Mouse (Mus musculus) limb, embryonic 13.5 days (tissue): ENCODE measurements around the gene Serpina16. TPM values are rescaled to one million over a fixed set of nuclear protein-coding genes. Genes with fewer than 3 reads are reported as not detected.

ENCODE experiments used
- ATAC-seq: fragments of 200-750 bp; cut with Nextera tagmentation; 2 replicates; pipeline ENCODE4 v1.8.0; 2017; ENCODE audit warnings: low read depth, moderate number of reproducible peaks, moderate TSS enrichment; ENCODE audit not compliant: low FRiP score
- H3K27ac ChIP-seq: fragments of 300-500 bp; sonication (generic); 2 replicates; pipeline ENCODE4 v1.5.1; 2015; ENCODE audit warnings: inconsistent platforms, mild to moderate bottlenecking, moderate library complexity
- H3K27me3 ChIP-seq: fragments of 300-500 bp; sonication (generic); 2 replicates; pipeline ENCODE4 v1.6.1; 2015; ENCODE audit warnings: mild to moderate bottlenecking, inconsistent platforms
- H3K36me3 ChIP-seq: fragments of 300-500 bp; sonication (generic); 2 replicates; pipeline ENCODE4 v1.6.1; 2015; ENCODE audit warnings: inconsistent platforms, mild to moderate bottlenecking, moderate library complexity
- H3K4me1 ChIP-seq: fragments of 300-500 bp; sonication (generic); 2 replicates; pipeline ENCODE4 v1.6.1; 2015; ENCODE audit warnings: inconsistent platforms
- H3K4me2 ChIP-seq: fragments of 300-500 bp; sonication (generic); replicated peaks from 2 replicates; pipeline ENCODE4 v1.6.1; 2015; ENCODE audit warnings: inconsistent platforms, mild to moderate bottlenecking, moderate library complexity
- H3K4me3 ChIP-seq: fragments of 300-500 bp; sonication (generic); 2 replicates; pipeline ENCODE4 v1.5.1; 2015; ENCODE audit warnings: moderate library complexity, mild to moderate bottlenecking, inconsistent platforms
- H3K9ac ChIP-seq: fragments of 300-500 bp; sonication (generic); 2 replicates; pipeline ENCODE4 v1.6.1; 2015; ENCODE audit warnings: mild to moderate bottlenecking, inconsistent platforms
- H3K9me3 ChIP-seq: fragments of 300-500 bp; sonication (generic); 2 replicates; pipeline ENCODE4 v1.6.1; 2016; ENCODE audit warnings: inconsistent platforms
- WGBS: fragments of 180-500 bp; shearing (Covaris S2); methylation state at CpG from one replicate; pipeline ENCODE4 v1.1.7; 2015; 5-methylcytosine and 5-hydroxymethylcytosine counted together
- polyA plus RNA-seq: library from polyadenylated mRNA; unstranded; fragments of >200 nt; fragmentation: Nextera tagmentation; extraction: Ambion mirVana; gene quantifications from 2 replicates; pipeline ENCODE4 v1.2.1, GENCODE M21; 2015

The Serpina16 gene
- polyA plus RNA-seq, 1 experiment from 2014 or later, result not detected

DNA sequence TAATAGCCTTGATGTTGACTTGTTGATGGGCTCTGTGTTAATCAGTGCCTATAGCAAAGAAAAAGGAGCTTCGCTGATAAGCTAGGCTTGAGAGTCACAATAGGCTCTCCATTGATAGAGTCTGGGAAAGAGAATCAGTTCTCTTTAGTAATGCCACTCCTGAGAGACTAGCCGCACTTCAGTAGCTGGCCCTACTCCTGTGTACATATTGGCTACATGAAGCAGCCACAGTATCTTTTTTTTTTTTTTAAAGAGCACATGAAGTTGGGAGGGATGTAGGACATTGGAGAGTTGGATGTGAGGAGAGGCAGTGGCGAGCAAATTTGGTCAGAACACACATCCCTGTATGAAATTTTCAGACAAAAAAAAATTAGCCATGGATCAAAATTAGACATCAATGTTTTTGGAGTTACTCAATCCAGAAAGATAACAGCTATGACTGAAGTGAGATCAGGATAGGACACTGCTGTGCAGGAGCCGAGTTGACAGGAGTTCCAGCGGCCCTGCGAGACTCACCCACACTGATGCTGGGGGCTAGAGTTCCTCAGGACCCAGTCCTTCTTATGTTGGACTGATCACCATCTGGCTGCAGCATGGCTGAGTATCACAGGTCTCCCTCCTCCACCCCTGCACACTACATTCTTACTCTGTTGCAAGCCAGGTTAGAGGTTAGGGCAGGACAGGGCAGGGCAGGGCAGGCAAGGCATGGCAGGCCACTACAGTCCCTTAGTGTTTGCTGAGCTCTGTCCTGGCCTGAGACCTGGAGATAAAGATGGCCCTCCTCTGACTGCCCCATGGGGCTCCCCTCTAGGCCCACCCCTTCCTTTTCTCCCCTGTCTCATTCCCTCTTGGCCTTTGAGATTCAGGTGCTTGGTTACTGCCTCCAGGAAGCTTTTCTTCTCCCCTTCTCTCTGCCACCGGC, 20.6 kb downstream of the Serpina16 start:
- no peak overlapping the region for H3K4me2 ChIP-seq
- H3K9me3 ChIP-seq, result peaks cover 5% of the 10 kb centered on the region; the same call in 1 of the 2 replicates
- H3K4me1 ChIP-seq, result no peaks in the 10 kb centered on the region
- WGBS, result 80% methylated on average over 7 of the region's 7 CpGs
- no peaks in the 10 kb centered on the region for H3K27me3 ChIP-seq
- no peak overlapping the region for H3K4me3 ChIP-seq
- no peak for ATAC-seq
- no peak overlapping the region for H3K27ac ChIP-seq
- no peak overlapping the region for H3K9ac ChIP-seq
- no peaks in the 10 kb centered on the region for H3K36me3 ChIP-seq

DNA sequence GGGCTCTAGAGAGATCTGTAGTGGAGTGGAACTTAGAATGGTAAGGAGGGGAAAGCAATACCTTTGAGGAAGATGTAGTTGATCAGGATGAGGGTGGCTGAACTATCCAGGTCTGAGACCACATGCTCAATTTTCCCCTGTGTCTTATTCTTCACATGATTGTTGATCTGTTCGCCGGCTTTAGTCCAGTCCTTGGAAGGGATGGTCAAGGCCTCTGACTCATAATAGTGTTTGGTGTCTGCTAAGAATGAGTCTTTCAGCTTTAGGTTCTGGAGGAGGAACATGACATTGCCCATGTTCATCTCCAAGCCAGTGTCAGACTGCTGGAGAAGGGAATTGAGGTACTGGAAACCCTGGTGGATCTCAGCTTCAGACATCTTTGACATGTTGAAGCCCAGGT, 22.1 kb downstream of the Serpina16 start:
- Histone ChIP-seq H3K27ac (no peak overlapping the region), H3K4me3 (no peak overlapping the region), H3K4me2 (no peak overlapping the region), H3K27me3 (no peaks in the 10 kb centered on the region), H3K9ac (no peak overlapping the region), H3K4me1 (no peaks in the 10 kb centered on the region), H3K36me3 (no peaks in the 10 kb centered on the region), H3K9me3 (peaks cover 8% of the 10 kb centered on the region; the same call in 1 of the 2 replicates)
- no peak for ATAC-seq
- 87% methylated on average over 2 of the region's 2 CpGs for WGBS

DNA sequence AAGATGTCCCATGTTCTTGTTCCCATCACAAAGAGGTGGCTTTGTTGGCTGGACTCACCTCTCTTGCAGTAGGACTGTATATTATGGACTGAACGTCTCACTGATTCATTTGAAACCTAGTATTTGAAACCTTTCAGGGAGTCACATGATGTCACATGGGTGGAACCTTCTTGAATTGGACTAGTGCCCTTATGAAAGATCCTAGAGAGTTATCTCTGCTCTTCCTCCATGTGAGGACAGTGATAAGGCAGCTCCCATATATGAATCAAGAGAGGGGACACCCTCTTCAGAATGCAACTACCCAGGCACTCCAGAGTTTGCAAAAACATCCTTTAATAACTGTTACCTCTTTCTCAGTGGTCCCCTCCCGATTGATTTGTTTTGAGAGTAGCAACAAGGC, 29.6 kb downstream of the Serpina16 start:
- no peak overlapping the region for H3K4me2 ChIP-seq
- no peaks in the 10 kb centered on the region for H3K4me1 ChIP-seq
- peaks cover 8% of the 10 kb centered on the region; the same call in 1 of the 2 replicates for H3K9me3 ChIP-seq
- no peak overlapping the region for H3K4me3 ChIP-seq
- no peak overlapping the region for H3K9ac ChIP-seq
- H3K36me3 ChIP-seq, result no peaks in the 10 kb centered on the region
- ATAC-seq, result no peak
- no peaks in the 10 kb centered on the region for H3K27me3 ChIP-seq
- no peak overlapping the region for H3K27ac ChIP-seq
- WGBS, result 76% methylated on average over 2 of the region's 2 CpGs

DNA sequence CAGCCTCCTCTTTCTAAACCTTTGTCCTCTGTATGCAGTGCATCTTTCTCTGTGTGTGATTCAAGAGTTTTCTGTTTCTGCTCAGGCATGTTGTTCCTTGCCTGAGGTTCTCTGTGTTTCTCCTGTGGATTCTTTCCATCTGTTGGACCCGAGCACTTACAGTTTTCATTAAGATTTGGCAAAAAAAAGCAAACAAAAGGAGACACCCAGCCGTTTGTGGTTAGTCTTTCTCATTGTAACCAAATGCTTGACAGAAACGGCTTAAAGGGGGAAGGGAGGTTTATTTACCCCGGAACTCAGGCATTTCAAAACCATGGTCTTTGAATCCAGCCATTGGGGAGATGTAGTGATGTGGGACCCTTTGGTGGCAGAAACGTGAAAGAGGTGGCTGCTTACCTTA, 31.3 kb downstream of the Serpina16 start:
- Histone ChIP-seq H3K36me3 (no peaks in the 10 kb centered on the region), H3K27me3 (no peaks in the 10 kb centered on the region), H3K4me2 (no peak overlapping the region), H3K9me3 (no peaks in the 10 kb centered on the region), H3K4me1 (no peaks in the 10 kb centered on the region), H3K9ac (no peak overlapping the region), H3K27ac (no peak overlapping the region), H3K4me3 (no peak overlapping the region)
- ATAC-seq, result no peak
- WGBS, result 40% methylated on average over 5 of the region's 5 CpGs

DNA sequence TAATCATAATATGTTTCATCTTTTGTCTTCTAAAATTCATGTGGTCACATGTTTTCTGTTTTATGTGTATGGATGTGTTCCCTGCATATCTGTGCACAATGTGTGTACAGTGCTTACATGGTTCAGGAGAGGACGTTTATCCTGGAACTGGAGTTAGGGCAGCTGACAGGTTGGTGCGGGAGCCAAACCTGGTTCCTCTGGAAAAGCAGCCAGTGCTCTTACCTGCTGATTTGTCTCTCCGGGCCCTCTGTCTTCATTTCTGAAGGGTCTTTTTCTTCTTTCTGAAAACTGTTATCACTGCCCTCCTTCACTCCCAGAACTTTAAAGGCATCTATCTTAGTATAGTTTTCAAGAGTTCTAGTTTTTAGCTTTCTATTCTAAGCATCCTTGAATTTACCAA, 32.1 kb downstream of the Serpina16 start:
- Histone ChIP-seq H3K9me3 (no peaks in the 10 kb centered on the region), H3K4me3 (no peak overlapping the region), H3K4me1 (no peaks in the 10 kb centered on the region), H3K9ac (no peak overlapping the region), H3K27me3 (no peaks in the 10 kb centered on the region), H3K27ac (no peak overlapping the region), H3K4me2 (no peak overlapping the region), H3K36me3 (no peaks in the 10 kb centered on the region)
- no peak for ATAC-seq
- WGBS, result 81% methylated on average over 3 of the region's 3 CpGs

DNA sequence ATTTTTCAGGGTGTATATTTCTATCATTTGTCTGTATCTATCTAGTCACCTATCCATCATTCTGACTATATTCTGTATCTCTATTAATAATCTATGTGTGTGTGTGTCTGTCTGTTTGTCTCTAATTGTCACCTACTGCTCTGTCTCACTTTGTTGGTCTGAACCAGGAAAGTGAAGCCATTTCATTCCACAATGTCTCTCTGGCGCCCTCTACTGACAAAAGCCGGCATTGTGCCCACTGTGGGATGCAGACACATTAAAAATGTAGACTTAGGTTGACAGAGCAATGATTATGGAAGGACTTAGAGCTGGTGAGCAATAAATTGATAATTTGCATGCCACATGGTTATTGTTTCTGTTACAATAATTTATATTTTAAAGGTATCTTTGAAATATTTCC, 32.6 kb downstream of the Serpina16 start:
- Histone ChIP-seq H3K9me3 (no peaks in the 10 kb centered on the region), H3K4me2 (no peak overlapping the region)
- 1% methylated on average over 2 of the region's 2 CpGs for WGBS

DNA sequence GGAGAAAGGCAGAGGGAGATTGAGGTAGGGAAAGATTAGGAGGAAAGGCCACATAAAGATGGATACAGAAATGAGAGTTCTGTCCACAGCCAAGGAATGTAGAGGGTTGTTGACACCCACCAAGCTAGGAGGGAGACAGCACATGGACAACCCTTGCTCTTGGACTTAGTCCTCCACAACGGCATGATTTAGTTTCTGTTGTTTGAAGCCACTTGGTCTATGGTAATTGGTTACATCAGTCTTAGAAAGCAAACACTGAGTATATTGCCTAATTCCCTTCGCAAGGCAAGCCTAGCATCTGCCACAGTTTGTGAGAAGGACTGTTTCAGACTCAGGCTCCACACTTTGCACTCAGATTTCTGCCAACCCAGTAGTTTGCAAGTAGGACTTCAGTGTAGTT, 40.1 kb downstream of the Serpina16 start:
- Histone ChIP-seq H3K27ac (no peak overlapping the region), H3K9ac (no peak overlapping the region), H3K4me1 (no peaks in the 10 kb centered on the region), H3K9me3 (no peaks in the 10 kb centered on the region), H3K4me3 (no peak overlapping the region), H3K27me3 (no peaks in the 10 kb centered on the region), H3K36me3 (no peaks in the 10 kb centered on the region), H3K4me2 (no peak overlapping the region)
- WGBS, result 83% methylated on average over 2 of the region's 2 CpGs
- ATAC-seq, result no peak

More for the DNA sequence above, 32.6 kb downstream of the Serpina16 start:
- H3K27ac ChIP-seq, result no peak overlapping the region
- no peaks in the 10 kb centered on the region for H3K36me3 ChIP-seq
- H3K4me1 ChIP-seq, result no peaks in the 10 kb centered on the region
- no peak for ATAC-seq
- H3K9ac ChIP-seq, result no peak overlapping the region
- H3K4me3 ChIP-seq, result no peak overlapping the region
- no peaks in the 10 kb centered on the region for H3K27me3 ChIP-seq

DNA sequence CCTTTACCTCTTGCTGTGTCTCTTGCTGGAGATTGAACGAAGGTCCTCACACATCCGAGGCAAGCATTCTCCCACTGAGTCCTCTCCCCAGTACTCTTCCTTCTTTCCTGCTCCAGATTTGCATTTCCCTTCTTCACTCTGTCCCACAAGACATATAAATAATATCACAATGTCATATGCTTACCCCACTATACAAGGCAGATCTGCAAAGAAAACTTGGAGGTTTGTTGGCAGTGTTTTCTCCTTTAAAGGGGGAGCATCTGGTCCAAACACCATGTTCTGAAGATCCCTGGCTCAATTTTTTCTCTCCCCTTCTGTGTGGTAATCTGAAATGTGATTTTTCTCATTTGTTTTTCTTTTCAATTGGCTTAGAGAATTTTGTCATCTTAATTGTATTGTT, 41.5 kb downstream of the Serpina16 start:
- H3K9me3 ChIP-seq, result no peaks in the 10 kb centered on the region
- WGBS, result 91% methylated on average over 2 of the region's 2 CpGs

DNA sequence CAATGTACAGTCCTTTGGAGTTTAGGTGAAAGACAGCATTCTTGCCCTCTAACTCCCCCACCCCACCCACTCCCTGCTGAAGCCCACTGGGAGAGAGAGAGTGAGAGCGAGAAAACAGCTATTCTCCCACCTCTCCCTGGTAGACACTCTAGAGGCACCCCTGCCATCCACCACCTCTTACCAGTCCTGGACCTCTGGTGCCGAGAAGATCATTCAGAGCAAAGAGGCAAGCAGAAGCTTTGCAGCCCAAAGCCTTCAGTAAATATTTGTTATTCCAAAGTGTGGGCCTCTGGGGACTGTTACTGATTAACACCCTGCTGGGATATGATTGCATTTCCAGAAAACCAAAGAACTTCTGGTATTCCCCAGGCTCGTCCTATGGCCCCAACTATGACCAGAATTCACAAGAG, 44.7 kb downstream of the Serpina16 start, which contains the start of gene Serpina10:
Serpina10 (minus strand) TSS at position 242 of the 410 bp plus-strand sequence.
- Histone ChIP-seq H3K27me3 (no peaks in the 10 kb centered on the region), H3K9me3 (no peaks in the 10 kb centered on the region), H3K4me2 (no peak within 1 kb of the TSS), H3K36me3 (no peaks in the 10 kb centered on the region), H3K4me1 (no peaks in the 10 kb centered on the region), H3K9ac (no peak within 1 kb of the TSS), H3K27ac (no peak within 1 kb of the TSS), H3K4me3 (no peak within 1 kb of the TSS)
- WGBS, result 47% methylated on average over 3 of the region's 3 CpGs
- ATAC-seq, result no peak

More for the DNA sequence above, 41.5 kb downstream of the Serpina16 start:
- no peaks in the 10 kb centered on the region for H3K27me3 ChIP-seq
- H3K4me3 ChIP-seq, result no peak overlapping the region
- H3K36me3 ChIP-seq, result no peaks in the 10 kb centered on the region
- no peak overlapping the region for H3K9ac ChIP-seq
- no peaks in the 10 kb centered on the region for H3K4me1 ChIP-seq
- no peak overlapping the region for H3K27ac ChIP-seq
- H3K4me2 ChIP-seq, result no peak overlapping the region
- no peak for ATAC-seq

Other genes starting within 250 kb of the Serpina16 start
- 19.6 and 22.9 TPM in 2 replicates for gene Ifi27, start 241.9 kb downstream of the Serpina16 start, polyA plus RNA-seq
- 1.9 and 3.1 TPM in 2 replicates for gene Ifi27l2a, start 232.5 kb downstream of the Serpina16 start, polyA plus RNA-seq
- not detected in 2 replicates for gene Ifi27l2b, start 218.9 kb downstream of the Serpina16 start, polyA plus RNA-seq
- 0.89 and 1.1 TPM in 2 replicates for gene Ppp4r4, start 143.9 kb downstream of the Serpina16 start, polyA plus RNA-seq
- gene Serpina10, start 44.7 kb downstream of the Serpina16 start, polyA plus RNA-seq, result not detected in 2 replicates
- 0.18 and 5.3 TPM in 2 replicates for gene Serpina6, start 18.9 kb downstream of the Serpina16 start, polyA plus RNA-seq
- gene Serpina1f, start 19.4 kb upstream of the Serpina16 start, polyA plus RNA-seq, result not detected in 2 replicates
- not detected in 2 replicates for gene Serpina1d, start 97.5 kb upstream of the Serpina16 start, polyA plus RNA-seq
- 0.36 and 1.5 TPM in 2 replicates for gene Serpina1b, start 154.2 kb upstream of the Serpina16 start, polyA plus RNA-seq
- 0.14 and 0.69 TPM in 2 replicates for gene Serpina1a, start 187.4 kb upstream of the Serpina16 start, polyA plus RNA-seq
- gene Serpina1c, start 228.7 kb upstream of the Serpina16 start, polyA plus RNA-seq, result 0.46 TPM in 1 of 2 replicates, not detected in the other